Mouse (Mus musculus) frontal cortex, adult (tissue): ENCODE measurements around the gene Sltm.
A peak's percentile ranks its signal among the peaks of the same experiment; 100 is the strongest.
"Not testable (repeated sequence)": the region's sequence is repeated elsewhere in the genome, so short reads cannot be mapped to it uniquely, and the experiment has no call there.

ENCODE experiments used
- ATAC-seq: cut with Nextera tagmentation; 2 replicates; pipeline ENCODE4 v1.9.2; 2017; ENCODE audit warnings: mild to moderate bottlenecking, moderate library complexity, mixed read lengths; ENCODE audit not compliant: low TSS enrichment

Gene Sltm

GRCm38 (mm10) chr9:70551524-70551923 is 9.0 kb downstream of the Sltm start:
- ATAC-seq = no peak

- ATAC-seq = not testable (repeated sequence)
These were observed 9.7 kb downstream of the Sltm start for GRCm38 (mm10) chr9:70552233-70552632.

DNA sequence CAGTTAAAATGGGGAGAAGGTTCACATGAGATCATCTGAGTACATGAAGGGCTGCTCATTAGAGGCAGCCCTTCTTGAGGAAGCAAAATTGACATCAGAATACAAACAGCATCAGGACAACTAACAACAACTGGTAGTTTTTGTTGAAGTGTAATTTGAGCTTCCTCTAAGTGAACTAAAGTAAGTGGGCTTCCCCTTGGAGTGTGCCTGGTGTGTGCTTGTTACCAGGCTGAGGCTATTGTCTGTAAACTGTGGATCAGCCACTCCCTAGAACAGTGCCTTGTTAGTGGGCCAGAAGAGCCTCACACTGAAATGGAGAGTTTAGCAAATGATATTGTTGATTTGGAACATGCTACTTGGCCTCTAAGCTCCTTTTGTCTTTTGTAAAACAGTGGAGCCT is 12.9 kb downstream of the Sltm start:
- ATAC-seq = no peak

DNA sequence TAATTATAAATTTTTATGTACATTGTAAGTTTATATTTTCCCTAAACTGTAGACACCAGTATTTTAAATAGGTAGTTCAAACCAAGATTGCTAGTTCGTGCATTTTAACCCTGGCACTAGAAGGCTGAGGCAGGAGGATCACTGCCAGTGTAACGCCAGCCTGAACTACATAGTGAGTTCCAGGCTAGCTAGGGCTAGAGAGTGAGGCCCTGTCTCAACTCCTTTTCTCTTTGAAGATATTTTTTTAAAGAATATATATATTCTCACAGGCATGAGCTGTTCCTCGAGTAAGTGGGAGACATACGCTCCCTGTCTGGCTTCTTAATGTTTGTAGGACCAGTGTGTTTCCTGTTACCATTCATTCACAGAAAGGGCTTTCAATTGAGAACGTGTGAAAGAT is 14.2 kb downstream of the Sltm start:
- ATAC-seq = no peak

DNA sequence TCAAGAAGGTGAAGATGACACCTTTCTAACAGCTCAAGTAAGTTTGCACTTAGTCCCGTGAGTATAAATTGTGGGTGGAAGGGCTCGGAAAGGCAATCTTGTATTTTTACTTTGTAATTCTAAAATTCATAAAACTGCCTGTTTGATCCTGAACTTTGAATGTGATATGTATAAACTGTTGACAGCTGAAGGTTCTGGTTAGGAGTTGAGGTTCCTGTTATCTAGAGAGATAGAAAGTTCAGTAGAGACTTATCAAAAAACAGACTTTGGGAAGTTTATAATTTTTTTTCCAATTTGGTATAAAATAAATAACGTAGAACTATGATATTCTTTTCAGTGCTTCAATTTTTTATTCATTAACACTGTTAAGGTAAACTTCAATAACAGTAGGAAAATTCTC is 20.3 kb downstream of the Sltm start:
- no peak for ATAC-seq

- no peak for ATAC-seq
These were observed 25.1 kb downstream of the Sltm start for GRCm38 (mm10) chr9:70567651-70568050.

GRCm38 (mm10) chr9:70570351-70570750 is 27.8 kb downstream of the Sltm start:
- ATAC-seq = peak; percentile 66

DNA sequence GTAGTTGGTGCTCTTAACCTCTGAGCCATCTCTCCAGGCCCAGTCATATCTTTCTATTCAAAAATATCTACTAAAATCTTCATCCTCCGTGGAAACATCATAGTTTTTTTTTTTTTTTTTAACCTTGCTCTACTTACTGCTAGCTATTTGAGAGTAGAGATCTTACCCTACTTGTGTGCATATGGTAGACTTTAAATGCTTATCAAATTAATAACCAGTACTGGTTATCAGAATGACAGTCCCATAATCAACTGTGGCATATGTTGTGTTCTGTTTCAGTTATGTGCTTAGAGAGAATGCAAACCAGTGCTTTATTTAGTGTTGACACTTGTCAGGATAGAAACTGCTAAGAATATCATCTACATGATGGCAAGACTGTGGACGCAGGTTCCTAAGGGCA is 35.6 kb downstream of the Sltm start:
- no peak for ATAC-seq

DNA sequence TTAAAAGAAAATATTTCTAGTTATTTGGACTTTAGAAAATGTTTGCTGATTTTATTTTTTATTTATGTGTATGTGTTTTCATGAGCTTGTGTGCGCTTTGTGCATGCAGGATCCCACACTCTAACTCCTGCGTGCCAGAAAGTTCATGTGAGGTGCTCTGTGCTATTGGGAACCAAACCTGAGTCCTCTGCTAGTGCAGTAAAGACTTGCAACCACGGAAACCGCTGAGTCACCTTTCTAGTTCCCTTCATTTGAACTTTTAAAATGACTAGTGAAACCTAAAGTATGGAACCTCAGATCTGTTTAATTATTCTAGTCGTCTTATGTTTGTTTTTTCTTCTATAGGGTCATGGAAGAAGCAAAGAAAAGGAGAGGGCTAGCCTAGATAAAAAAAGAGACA is 38.4 kb downstream of the Sltm start:
- no peak for ATAC-seq

DNA sequence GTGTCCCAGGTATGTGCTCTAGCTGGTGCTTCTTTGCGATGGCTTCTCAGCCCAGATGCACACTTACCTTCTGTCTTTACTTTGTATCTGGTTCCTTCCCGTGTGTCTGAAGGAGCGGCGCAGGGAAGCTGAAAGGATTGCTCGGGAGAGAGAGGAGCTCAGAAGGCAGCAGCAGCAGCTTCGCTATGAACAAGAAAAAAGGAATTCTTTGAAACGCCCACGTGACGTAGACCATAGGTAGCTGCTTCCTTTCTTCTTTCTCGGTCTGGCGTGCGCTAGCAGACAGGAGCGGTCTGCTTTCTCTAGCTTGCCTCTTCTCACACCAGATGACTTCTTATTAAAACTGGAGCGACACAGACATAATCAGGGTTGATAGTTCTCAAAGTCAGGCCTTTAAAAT is 42.1 kb downstream of the Sltm start:
- ATAC-seq = peak; percentile 38; the same call in 1 of the 2 replicates

- no peak for ATAC-seq
These were observed 42.6 kb downstream of the Sltm start for GRCm38 (mm10) chr9:70585172-70585571.

GRCm38 (mm10) chr9:70587171-70587570 is 44.6 kb downstream of the Sltm start:
- ATAC-seq = peak; percentile 62

DNA sequence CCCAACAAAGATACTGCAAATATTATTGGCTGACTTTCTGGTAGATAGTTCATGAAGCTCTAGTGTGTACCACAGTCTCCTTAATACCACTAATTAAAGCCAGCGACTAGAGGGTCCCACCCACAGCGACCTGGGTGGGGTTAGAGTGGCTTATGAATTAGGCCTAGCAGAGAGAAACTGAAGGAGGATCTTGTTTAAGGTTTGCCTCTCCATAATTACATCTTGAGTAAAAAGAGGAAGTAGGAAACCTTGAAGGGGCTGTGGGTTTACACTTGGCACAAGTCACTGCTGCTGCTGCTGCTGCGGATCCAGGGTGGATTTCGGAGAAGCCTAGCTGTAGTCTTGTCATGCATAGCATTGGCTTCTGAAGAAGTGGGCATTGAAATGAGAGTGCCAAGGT is 48.2 kb downstream of the Sltm start:
- no peak for ATAC-seq

DNA sequence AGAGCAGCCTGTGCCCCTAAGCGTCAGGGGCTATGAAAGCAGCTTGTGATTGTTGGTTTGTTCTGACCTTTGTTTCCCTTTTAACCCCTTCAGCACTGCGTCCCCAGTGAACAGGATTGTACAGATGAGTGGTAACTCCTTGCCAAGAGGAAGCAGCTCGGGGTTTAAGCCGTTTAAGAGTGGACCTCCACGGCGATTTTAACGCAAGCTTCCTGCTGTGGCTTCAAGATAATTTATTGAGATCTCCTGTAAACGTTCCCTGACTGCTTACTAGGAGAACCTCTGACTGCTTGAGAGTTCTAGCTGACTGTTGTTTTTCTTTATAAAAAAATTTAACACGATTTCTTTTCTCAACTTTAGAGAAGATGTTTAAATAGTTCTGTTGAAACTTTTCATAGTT is 48.9 kb downstream of the Sltm start:
- ATAC-seq = no peak

DNA sequence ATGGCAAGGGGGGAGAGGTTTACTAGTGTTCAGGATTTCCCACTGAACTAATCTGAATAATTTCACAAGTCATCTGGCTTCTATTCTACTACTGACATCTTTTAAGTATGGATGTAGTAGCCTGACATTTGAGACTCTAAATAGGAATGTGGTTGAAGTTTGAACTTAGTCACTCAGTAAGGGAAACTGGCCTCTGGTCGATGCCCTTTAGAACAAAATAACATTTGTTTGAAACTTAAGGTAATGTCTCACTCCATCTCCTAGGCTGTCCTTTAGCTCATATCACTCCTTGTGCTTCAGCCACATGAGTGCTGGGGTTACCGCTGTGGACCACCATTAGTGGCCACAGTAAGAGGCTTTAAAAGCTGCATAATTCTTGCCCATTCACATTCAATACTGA is 55.7 kb downstream of the Sltm start:
- ATAC-seq = no peak

DNA sequence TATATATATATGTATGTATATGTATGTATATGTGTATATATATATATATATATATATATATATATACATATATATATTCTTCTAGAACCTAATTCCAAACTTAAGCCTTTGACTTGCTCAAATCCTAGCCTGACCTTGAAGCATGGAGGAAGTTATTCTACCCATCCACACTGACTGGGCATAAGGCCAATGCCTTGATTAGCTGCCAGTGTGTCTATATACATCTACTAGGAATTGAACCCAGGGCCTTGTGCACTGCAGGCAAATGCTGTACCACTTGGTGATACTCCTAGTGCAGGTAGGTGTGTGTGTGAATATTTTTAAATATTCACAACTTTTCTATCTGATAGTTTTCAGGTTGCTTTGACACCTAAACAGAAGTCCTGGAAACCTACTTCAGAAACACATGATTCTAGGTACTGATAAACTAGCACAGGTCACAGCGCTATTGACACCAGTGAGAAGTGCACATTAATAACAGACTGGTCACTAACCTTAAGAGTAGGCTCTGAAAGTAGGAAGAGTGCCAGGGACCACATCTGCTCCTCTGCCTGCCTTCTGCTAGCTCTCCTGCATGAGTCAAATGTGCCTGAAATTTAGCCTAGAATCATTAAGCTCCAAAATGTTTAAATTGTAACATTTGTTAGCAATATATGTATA is 59.8 kb downstream of the Sltm start:
- ATAC-seq = no peak

DNA sequence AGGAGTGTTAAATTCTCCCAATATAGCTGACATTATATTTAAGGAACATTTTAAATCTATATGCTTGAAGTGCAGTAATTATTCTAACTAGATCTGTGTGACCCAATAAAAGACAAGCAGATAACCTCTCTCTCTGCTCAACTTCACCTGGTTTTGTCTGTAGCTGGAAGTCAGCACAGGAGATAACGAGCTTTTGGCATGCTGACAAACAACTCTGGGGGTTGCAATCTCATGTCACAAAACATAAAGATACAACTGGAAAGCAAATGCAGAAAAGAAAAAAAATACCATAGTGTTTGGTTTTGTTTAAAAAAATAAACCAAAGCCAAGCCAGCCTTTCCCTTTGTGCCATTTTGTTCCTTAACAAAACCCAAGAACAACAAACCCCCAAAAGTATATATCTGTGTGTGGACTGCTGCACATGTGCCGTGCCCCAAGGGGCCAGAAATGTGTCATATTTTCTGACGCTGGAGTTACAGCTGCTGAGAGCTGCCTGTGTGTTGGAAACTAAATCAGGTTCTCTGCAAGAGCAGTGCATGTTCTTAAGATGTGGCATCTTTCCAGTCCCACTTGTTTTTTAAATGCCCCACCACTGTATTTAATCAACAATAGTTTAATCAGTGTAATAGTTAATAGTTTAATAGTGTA is 68.6 kb downstream of the Sltm start:
- no peak for ATAC-seq

DNA sequence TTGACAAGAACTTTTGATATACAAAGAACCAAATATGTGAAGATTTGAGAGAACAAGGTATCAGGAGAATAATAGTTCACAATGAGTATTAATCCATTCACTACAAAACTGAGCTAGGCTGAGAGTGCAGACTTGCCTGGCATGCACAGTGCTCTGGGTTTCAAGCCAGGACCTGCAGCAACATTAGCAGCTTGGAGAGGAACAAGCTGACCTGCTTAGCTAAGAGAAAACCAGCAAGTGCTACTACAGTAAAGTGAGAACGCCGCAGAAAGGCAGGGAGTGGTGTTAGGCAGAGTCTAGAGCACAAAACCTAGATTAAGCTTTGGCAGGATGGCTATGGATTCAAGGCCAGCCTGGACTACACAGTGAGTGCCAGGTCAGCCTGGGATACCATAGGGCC is 87.2 kb downstream of the Sltm start:
- ATAC-seq = peak; percentile 62; the same call in 1 of the 2 replicates

GRCm38 (mm10) chr9:70631665-70632064 is 89.1 kb downstream of the Sltm start:
- no peak for ATAC-seq

DNA sequence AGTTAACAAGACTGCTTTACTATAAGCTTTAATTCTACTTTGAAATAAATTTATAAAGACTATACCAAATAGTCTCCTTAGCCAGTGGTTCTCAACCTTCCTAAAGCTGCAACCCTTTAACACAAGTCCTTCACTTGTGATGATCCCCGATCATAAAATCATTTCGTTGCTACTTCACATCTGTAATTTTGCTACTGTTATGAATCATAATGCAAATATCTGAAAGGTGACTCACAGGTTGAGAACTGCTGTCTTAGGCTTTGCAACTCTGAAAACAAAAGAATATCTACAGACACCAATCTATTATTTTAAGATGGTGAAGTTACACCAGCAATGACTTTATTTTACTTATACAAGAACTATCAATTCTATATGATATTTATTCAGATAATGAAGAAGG is 94.2 kb downstream of the Sltm start:
- ATAC-seq = no peak
